Mouse (Mus musculus) heart, embryonic 14.5 days (tissue): ENCODE data around the gene Yrdc. TPM values are rescaled to one million over a fixed set of nuclear protein-coding genes. Genes with fewer than 3 reads are reported as not detected.

Experiments
- ATAC-seq: fragments of 200-750 bp; cut with Nextera tagmentation; 2 replicates; pipeline ENCODE4 v1.8.0; 2017; ENCODE audit warnings: low read depth, moderate TSS enrichment; ENCODE audit not compliant: insufficient number of reproducible peaks, insufficient read depth, low FRiP score
- H3K27ac ChIP-seq, 2 experiments: fragments of 200-500 bp in 1 of 2; fragments of 300-500 bp in 1 of 2; sonication (generic) in 1 of 2; replicated peaks in 1 of 2; 2 replicates each; pipeline ENCODE4 v1.5.1; 2012 to 2014; ENCODE audit warnings: low read depth in 2 of 2, low read length in 2 of 2, control low read depth in 1 of 2, mild to moderate bottlenecking in 1 of 2, mixed read lengths in 1 of 2; ENCODE audit not compliant: control insufficient read depth in 1 of 2, insufficient read depth in 1 of 2
- H3K27me3 ChIP-seq: fragments of 300-500 bp; sonication (generic); 2 replicates; pipeline ENCODE4 v1.6.1; 2014; ENCODE audit warnings: mild to moderate bottlenecking, low read length, control low read depth; ENCODE audit not compliant: control insufficient read depth, insufficient read depth
- H3K36me3 ChIP-seq: fragments of 300-500 bp; sonication (generic); 2 replicates; pipeline ENCODE4 v1.6.1; 2014; ENCODE audit warnings: mild to moderate bottlenecking, control low read depth, low read length, mixed read lengths; ENCODE audit not compliant: control insufficient read depth, insufficient read depth
- H3K4me1 ChIP-seq, 2 experiments: fragments of 200-500 bp in 1 of 2; fragments of 300-500 bp in 1 of 2; sonication (generic) in 1 of 2; 2 replicates each; pipeline ENCODE4 v1.6.1; 2012 to 2014; ENCODE audit warnings: low read length in 2 of 2, control low read depth in 1 of 2, mixed read lengths in 1 of 2; ENCODE audit not compliant: control insufficient read depth in 2 of 2, insufficient read depth in 2 of 2
- H3K4me2 ChIP-seq: fragments of 300-500 bp; sonication (generic); 2 replicates; pipeline ENCODE4 v1.6.1; 2014; ENCODE audit warnings: mild to moderate bottlenecking, low read length
- H3K4me3 ChIP-seq, 2 experiments: fragments of 200-500 bp in 1 of 2; fragments of 300-500 bp in 1 of 2; sonication (generic) in 1 of 2; 2 replicates each; pipeline ENCODE4 v1.5.1; 2012 to 2014; ENCODE audit warnings: low read length in 2 of 2, mild to moderate bottlenecking in 2 of 2, control low read depth in 1 of 2, low read depth in 1 of 2, moderate library complexity in 1 of 2; ENCODE audit not compliant: control insufficient read depth in 1 of 2, insufficient read depth in 1 of 2
- H3K9ac ChIP-seq: fragments of 300-500 bp; sonication (generic); 2 replicates; pipeline ENCODE4 v1.6.1; 2014; ENCODE audit warnings: mild to moderate bottlenecking, low read length
- H3K9me3 ChIP-seq: fragments of 300-500 bp; sonication (generic); 2 replicates; pipeline ENCODE4 v1.6.1; 2016; ENCODE audit warnings: low read length, control low read depth; ENCODE audit not compliant: control insufficient read depth
- WGBS: fragments of 180-500 bp; shearing (Covaris S2); extraction: QIAGEN DNeasy Blood & Tissue Kit; methylation state at CpG from one replicate; pipeline ENCODE4 v1.1.7; 2014; 5-methylcytosine and 5-hydroxymethylcytosine counted together
- polyA plus RNA-seq: library from polyadenylated mRNA; unstranded; fragments of >200 nt; fragmentation: Nextera tagmentation; extraction: Ambion mirVana; gene quantifications from 2 replicates; pipeline ENCODE4 v1.2.1, GENCODE M21; 2014

Gene Yrdc
- polyA plus RNA-seq, 1 experiment from 2014 or later: 28.1 TPM

DNA sequence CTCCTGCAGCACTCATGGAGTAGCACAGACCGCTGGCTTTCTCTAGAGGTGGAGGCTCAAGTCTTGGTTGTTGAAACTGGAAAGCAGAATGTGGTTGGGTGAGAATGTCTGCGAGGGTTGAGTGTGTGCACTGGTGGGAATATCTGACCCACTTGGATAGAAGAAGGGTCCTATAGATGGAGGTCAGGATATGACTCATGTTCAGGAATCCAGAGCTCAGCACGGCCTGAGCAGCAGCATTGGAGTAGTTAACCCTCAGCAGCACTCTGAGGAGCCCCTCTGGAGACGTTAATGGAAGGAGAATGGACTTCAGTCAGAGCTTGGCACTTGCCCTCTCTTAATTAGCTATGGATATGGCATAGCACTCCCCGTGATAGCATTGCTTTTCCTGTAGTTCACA, 20.8 kb upstream of the Yrdc start:
- 70% methylated on average over 5 of the region's 5 CpGs for WGBS
- H3K4me1 ChIP-seq: no peaks in the 10 kb centered on the region
- H3K9ac ChIP-seq: no peak overlapping the region
- no peak overlapping the region for H3K4me2 ChIP-seq
- no peaks in the 10 kb centered on the region for H3K27me3 ChIP-seq
- no peaks in the 10 kb centered on the region for H3K9me3 ChIP-seq
- ATAC-seq: no peak; the same call in 1 of the 2 replicates
- peaks cover 52% of the 10 kb centered on the region for H3K36me3 ChIP-seq
- no peak overlapping the region for H3K27ac ChIP-seq
- H3K4me3 ChIP-seq: no peak overlapping the region

DNA sequence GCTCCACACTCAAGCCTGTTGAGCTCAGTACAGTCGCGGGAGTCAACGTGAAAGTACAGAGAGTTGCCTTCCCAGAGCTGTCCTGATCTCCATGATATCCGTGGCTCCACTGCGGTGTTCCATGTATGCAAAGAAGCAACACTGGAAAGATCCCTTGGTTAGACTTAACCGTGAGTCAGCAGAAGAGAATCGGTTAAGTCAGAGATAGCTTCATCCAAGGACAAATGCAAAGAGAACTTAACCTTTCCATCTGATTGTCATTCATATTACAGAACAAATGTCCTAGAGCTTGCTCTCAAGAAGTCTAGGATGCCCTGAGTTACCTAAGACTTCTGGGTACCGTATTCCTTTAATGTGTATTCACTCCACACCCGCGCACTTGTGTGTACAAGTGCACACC, 17.7 kb upstream of the Yrdc start:
- no peak overlapping the region for H3K4me3 ChIP-seq
- no peak overlapping the region for H3K4me2 ChIP-seq
- no peaks in the 10 kb centered on the region for H3K4me1 ChIP-seq
- no peak overlapping the region for H3K9ac ChIP-seq
- no peak for ATAC-seq
- peaks cover 34% of the 10 kb centered on the region for H3K36me3 ChIP-seq
- H3K27ac ChIP-seq: no peak overlapping the region
- WGBS: 96% methylated on average over 10 of the region's 10 CpGs
- no peaks in the 10 kb centered on the region for H3K9me3 ChIP-seq
- H3K27me3 ChIP-seq: no peaks in the 10 kb centered on the region

DNA sequence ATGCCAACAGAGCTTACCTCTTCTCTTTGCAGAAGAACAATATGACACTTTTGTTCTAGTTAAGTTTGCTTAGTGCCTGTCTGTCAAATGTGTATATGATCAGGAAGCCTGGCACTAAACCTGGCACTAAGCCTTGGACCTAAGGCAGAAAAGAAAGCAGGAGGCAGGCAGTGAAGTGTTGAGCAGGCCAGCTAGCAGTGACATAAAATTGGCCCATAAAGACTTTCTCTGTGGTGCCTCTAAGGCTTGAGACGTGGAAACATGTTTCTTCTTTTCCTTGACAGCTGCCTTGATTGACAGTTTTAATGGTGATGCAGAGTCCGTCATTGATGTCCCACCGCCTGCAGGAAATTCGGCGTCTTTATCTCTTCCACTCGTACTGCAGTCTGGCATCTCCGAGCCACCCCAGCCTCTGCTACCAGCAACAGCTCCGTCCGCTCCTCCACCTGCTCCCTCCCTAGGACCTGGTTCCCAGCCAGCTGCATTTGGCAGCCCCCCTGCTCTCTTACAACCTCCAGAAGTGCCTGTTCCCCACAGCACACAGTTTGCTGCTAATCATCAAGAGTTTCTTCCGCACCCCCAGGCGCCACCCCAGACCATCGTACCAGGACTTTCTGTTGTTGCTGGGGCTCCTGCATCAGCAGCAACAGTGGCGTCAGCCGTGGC, 12.3 kb upstream of the Yrdc start:
- no peak overlapping the region for H3K27ac ChIP-seq
- H3K4me2 ChIP-seq: no peak overlapping the region
- no peaks in the 10 kb centered on the region for H3K4me1 ChIP-seq
- peaks cover 57% of the 10 kb centered on the region for H3K36me3 ChIP-seq
- 0 out of 2 replicates have a peak, but pooled peaks cover 3% of the 10 kb centered on the region for H3K9me3 ChIP-seq
- 77% methylated on average over 14 of the region's 14 CpGs for WGBS
- no peak overlapping the region for H3K9ac ChIP-seq
- H3K4me3 ChIP-seq: no peak overlapping the region
- ATAC-seq: no peak
- H3K27me3 ChIP-seq: no peaks in the 10 kb centered on the region

DNA sequence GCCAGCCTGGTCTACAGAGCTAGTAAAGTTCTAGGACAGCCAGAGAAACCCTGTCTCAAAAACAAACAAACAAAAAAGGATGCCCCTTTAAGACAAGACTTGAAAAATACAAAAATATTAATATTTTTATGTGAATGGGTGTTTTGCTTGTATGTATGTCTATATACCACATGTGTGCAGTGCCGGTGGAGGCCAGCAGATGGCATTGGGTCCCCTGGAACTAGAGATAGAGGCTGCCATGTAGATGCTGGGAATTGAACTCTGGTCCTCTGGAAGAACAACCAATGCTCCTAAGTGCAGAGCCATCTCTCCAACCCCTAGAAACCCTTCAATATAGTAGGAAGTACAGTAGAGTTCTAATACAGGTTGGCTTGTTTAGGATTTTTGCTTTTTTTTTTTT, 9.5 kb upstream of the Yrdc start:
- Histone ChIP-seq H3K27ac (no peak overlapping the region), H3K27me3 (no peaks in the 10 kb centered on the region), H3K9me3 (0 out of 2 replicates have a peak, but pooled peaks cover 3% of the 10 kb centered on the region), H3K9ac (no peak overlapping the region), H3K36me3 (peaks cover 73% of the 10 kb centered on the region), H3K4me3 (no peak overlapping the region), H3K4me1 (no peaks in the 10 kb centered on the region), H3K4me2 (no peak overlapping the region)
- 90% methylated on average over 1 of the region's 1 CpGs for WGBS
- ATAC-seq: no peak

DNA sequence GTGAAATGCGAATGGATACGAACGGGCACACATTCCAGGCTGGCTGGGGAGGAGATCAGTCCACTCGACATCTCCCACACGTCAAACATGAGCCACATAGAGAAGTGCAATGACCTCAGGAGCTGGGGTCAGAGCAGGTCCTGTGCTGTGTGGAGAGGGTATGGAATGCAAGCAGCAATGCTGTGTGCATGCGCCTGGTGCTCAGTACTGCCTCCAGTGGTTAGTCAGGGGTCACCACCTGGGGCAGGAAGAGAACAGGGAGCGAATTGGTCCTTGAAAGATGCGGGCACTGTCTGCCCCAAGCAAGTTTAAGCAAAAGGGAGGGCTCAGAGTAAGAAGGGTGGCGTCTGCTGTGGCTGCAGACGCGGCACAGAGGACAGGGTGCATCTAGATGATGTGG, 7.0 kb upstream of the Yrdc start:
- Histone ChIP-seq H3K4me3 (no peak overlapping the region), H3K27ac (no peak overlapping the region), H3K36me3 (peaks cover 63% of the 10 kb centered on the region), H3K4me2 (no peak overlapping the region), H3K9ac (no peak overlapping the region), H3K27me3 (no peaks in the 10 kb centered on the region), H3K4me1 (peaks cover 0 to 4% of the 10 kb centered on the region in 2 experiments; a peak in 1 of 4 replicates), H3K9me3 (0 out of 2 replicates have a peak, but pooled peaks cover 3% of the 10 kb centered on the region)
- ATAC-seq: no peak; the same call in 1 of the 2 replicates
- WGBS: 46% methylated on average over 11 of the region's 11 CpGs

DNA sequence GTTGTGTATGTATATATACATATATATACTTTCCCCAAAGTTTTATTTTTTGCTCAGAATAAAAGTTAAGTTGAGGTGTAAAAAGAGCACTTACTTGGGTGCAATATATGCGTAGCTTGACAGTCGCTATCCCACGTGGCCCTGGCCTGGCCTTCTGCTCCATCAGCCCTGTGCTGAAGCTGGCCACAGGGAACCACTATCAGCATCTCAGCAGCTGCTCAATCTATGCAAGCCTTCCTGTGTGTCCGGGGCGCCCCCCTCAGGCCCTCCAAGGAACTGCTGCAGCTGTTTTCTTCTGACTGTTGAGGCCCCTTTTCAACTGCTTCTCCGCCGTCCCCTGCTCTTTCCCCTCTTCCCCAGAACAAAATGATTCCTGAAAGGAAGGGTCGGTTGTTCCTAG, 2.9 kb upstream of the Yrdc start:
- Histone ChIP-seq H3K27me3 (no peaks in the 10 kb centered on the region), H3K36me3 (peaks cover 25% of the 10 kb centered on the region), H3K9ac (no peak overlapping the region; the same call in 1 of the 2 replicates), H3K4me2 (no peak overlapping the region), H3K27ac (no peak overlapping the region), H3K9me3 (no peaks in the 10 kb centered on the region), H3K4me1 (peaks cover 10 to 18% of the 10 kb centered on the region in 2 experiments), H3K4me3 (no peak overlapping the region)
- 11% methylated on average over 8 of the region's 8 CpGs for WGBS
- no peak for ATAC-seq

DNA sequence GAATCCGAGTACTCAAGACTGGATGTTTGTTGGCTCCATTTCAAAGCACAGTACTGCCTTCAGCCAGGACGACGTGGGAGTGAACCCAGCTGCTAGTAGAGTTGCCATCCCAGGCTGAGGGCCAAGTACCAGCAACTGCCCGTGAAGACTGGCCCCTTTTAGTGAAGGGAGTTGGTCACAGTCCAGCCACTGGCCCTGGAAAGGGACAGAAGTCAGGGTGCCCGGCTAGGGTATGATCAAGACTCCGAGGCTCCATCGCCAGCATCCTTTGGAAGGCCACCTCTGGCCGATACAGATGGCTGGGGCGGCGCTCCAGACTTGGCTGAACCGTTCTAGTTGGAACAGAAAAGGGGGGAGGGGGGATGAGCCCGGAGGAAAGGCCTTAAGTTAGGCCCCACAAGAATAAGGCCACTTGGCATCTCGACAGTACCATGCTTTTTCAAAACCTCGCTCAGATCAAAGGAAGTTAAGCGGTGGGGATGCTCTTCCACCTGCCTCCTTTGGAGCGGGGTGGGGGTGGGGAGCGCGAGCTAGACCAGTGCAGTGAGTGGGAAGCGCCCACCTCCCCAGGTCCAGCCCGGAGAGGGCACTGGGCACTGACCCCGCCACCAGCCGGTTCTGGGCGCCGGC, 733 bp upstream of the Yrdc start:
- peak overlapping the region; percentile 88 to 92 for H3K4me3 ChIP-seq
- peak overlapping the region; percentile 46 to 90 for H3K27ac ChIP-seq
- peak overlapping the region; percentile 89 for H3K4me2 ChIP-seq
- H3K9me3 ChIP-seq: no peaks in the 10 kb centered on the region
- H3K9ac ChIP-seq: peak overlapping the region; percentile 86
- peaks cover 10 to 18% of the 10 kb centered on the region in 2 experiments for H3K4me1 ChIP-seq
- ATAC-seq: no peak; the same call in 1 of the 2 replicates
- 2% methylated on average over 22 of the region's 24 CpGs for WGBS
- no peaks in the 10 kb centered on the region for H3K27me3 ChIP-seq
- peaks cover 29% of the 10 kb centered on the region for H3K36me3 ChIP-seq
